Mouse (Mus musculus): Measurements from ENCODE around the gene Ppid. TPM values are rescaled to one million over a fixed set of nuclear protein-coding genes. Genes with fewer than 3 reads are reported as not detected.

Ppid gene
- total and polyA plus RNA-seq, 2 experiments from 2014 or later = 67.6 to 121 TPM

- Histone ChIP-seq H3K36me3 (ENCODE audit: insufficient read depth, low read length) (no peaks in the 10 kb centered on the region), H3K27ac (ENCODE audit: low read depth, low read length) (no peak overlapping the region), H3K9me3 (ENCODE audit: low read length) (no peaks in the 10 kb centered on the region), H3K9ac (replicated peaks; ENCODE audit: low read length, poor library complexity, severe bottlenecking) (no peak overlapping the region), H3K4me2 (ENCODE audit: low read depth, low read length, poor library complexity, severe bottlenecking) (no peak overlapping the region), H3K4me3 (ENCODE audit: low read depth, low read length) (no peak overlapping the region), H3K27me3 (ENCODE audit: insufficient read depth, low read length) (no peaks in the 10 kb centered on the region), H3K4me1 (ENCODE audit: insufficient read depth, low read length) (no peaks in the 10 kb centered on the region)
- WGBS = 97% methylated on average over 3 of the region's 3 CpGs
- TF ChIP-seq CTCF (IDR thresholded peaks at IDR 0.05) = no peak
- DNase-seq (ENCODE audit: low spot score) = no peak
- no peak for ATAC-seq (ENCODE audit: low FRiP score)
Observed at GRCm38 (mm10) chr3:79553779-79554178, 37.4 kb upstream of the Ppid start.

- H3K4me2 ChIP-seq (ENCODE audit: low read depth, low read length, poor library complexity, severe bottlenecking) = no peak overlapping the region
- ATAC-seq (ENCODE audit: low FRiP score) = no peak
- H3K9ac ChIP-seq (replicated peaks; ENCODE audit: low read length, poor library complexity, severe bottlenecking) = no peak overlapping the region
- H3K9me3 ChIP-seq (ENCODE audit: low read length) = no peaks in the 10 kb centered on the region
- no peak for TF ChIP-seq CTCF (IDR thresholded peaks at IDR 0.05)
- H3K36me3 ChIP-seq (ENCODE audit: insufficient read depth, low read length) = no peaks in the 10 kb centered on the region
- no peaks in the 10 kb centered on the region for H3K27me3 ChIP-seq (ENCODE audit: insufficient read depth, low read length)
- H3K4me3 ChIP-seq (ENCODE audit: low read depth, low read length) = no peak overlapping the region
- H3K4me1 ChIP-seq (ENCODE audit: insufficient read depth, low read length) = no peaks in the 10 kb centered on the region
- 89% methylated on average over 6 of the region's 6 CpGs for WGBS
- H3K27ac ChIP-seq (ENCODE audit: low read depth, low read length) = no peak overlapping the region
- DNase-seq (ENCODE audit: low spot score) = no peak
Observed at GRCm38 (mm10) chr3:79555061-79555460, 36.1 kb upstream of the Ppid start.

GRCm38 (mm10) chr3:79559021-79559772 is 31.9 kb upstream of the Ppid start:
- Histone ChIP-seq H3K4me2 (ENCODE audit: low read depth, low read length, poor library complexity, severe bottlenecking) (no peak overlapping the region), H3K9ac (replicated peaks; ENCODE audit: low read length, poor library complexity, severe bottlenecking) (no peak overlapping the region), H3K27ac (ENCODE audit: low read depth, low read length) (peak overlapping the region; percentile 43; the same call in 1 of the 2 replicates), H3K4me3 (ENCODE audit: low read depth, low read length) (no peak overlapping the region), H3K27me3 (ENCODE audit: insufficient read depth, low read length) (no peaks in the 10 kb centered on the region), H3K9me3 (ENCODE audit: low read length) (no peaks in the 10 kb centered on the region), H3K36me3 (ENCODE audit: insufficient read depth, low read length) (no peaks in the 10 kb centered on the region), H3K4me1 (ENCODE audit: insufficient read depth, low read length) (no peaks in the 10 kb centered on the region)
- DNase-seq (ENCODE audit: low spot score) = peak; percentile 44
- 76% methylated on average over 9 of the region's 9 CpGs for WGBS
- peak; percentile 77 for ATAC-seq (ENCODE audit: low FRiP score)
- TF ChIP-seq CTCF (IDR thresholded peaks at IDR 0.05) = no peak

GRCm38 (mm10) chr3:79559773-79560045 is 31.4 kb upstream of the Ppid start:
- Histone ChIP-seq H3K4me1 (ENCODE audit: insufficient read depth, low read length) (no peaks in the 10 kb centered on the region), H3K27ac (ENCODE audit: low read depth, low read length) (no peak overlapping the region; the same call in 1 of the 2 replicates), H3K4me3 (ENCODE audit: low read depth, low read length) (no peak overlapping the region), H3K9ac (replicated peaks; ENCODE audit: low read length, poor library complexity, severe bottlenecking) (no peak overlapping the region), H3K36me3 (ENCODE audit: insufficient read depth, low read length) (no peaks in the 10 kb centered on the region), H3K4me2 (ENCODE audit: low read depth, low read length, poor library complexity, severe bottlenecking) (no peak overlapping the region), H3K9me3 (ENCODE audit: low read length) (no peaks in the 10 kb centered on the region), H3K27me3 (ENCODE audit: insufficient read depth, low read length) (no peaks in the 10 kb centered on the region)
- WGBS = 82% methylated on average over 5 of the region's 5 CpGs
- no peak for DNase-seq (ENCODE audit: low spot score)
- TF ChIP-seq CTCF (IDR thresholded peaks at IDR 0.05) = no peak
- ATAC-seq (ENCODE audit: low FRiP score) = no peak

- no peaks in the 10 kb centered on the region for H3K4me1 ChIP-seq (ENCODE audit: insufficient read depth, low read length)
- ATAC-seq (ENCODE audit: low FRiP score) (no peak), DNase-seq (ENCODE audit: low spot score) (no peak)
- no peak overlapping the region for H3K4me3 ChIP-seq (ENCODE audit: low read depth, low read length)
- H3K27me3 ChIP-seq (ENCODE audit: insufficient read depth, low read length) = no peaks in the 10 kb centered on the region
- no peaks in the 10 kb centered on the region for H3K36me3 ChIP-seq (ENCODE audit: insufficient read depth, low read length)
- 97% methylated on average over 6 of the region's 6 CpGs for WGBS
- no peak overlapping the region for H3K4me2 ChIP-seq (ENCODE audit: low read depth, low read length, poor library complexity, severe bottlenecking)
- H3K9ac ChIP-seq (replicated peaks; ENCODE audit: low read length, poor library complexity, severe bottlenecking) = no peak overlapping the region
- H3K27ac ChIP-seq (ENCODE audit: low read depth, low read length) = no peak overlapping the region
- no peaks in the 10 kb centered on the region for H3K9me3 ChIP-seq (ENCODE audit: low read length)
- TF ChIP-seq CTCF (IDR thresholded peaks at IDR 0.05) = no peak
Observed at GRCm38 (mm10) chr3:79560555-79560954, 30.6 kb upstream of the Ppid start.

- Histone ChIP-seq H3K9me3 (ENCODE audit: low read length) (no peaks in the 10 kb centered on the region), H3K4me1 (ENCODE audit: insufficient read depth, low read length) (no peaks in the 10 kb centered on the region), H3K27ac (ENCODE audit: low read depth, low read length) (no peak overlapping the region), H3K9ac (replicated peaks; ENCODE audit: low read length, poor library complexity, severe bottlenecking) (no peak overlapping the region), H3K36me3 (ENCODE audit: insufficient read depth, low read length) (no peaks in the 10 kb centered on the region), H3K4me3 (ENCODE audit: low read depth, low read length) (no peak overlapping the region), H3K27me3 (ENCODE audit: insufficient read depth, low read length) (no peaks in the 10 kb centered on the region), H3K4me2 (ENCODE audit: low read depth, low read length, poor library complexity, severe bottlenecking) (no peak overlapping the region)
- DNase-seq (ENCODE audit: low spot score) = no peak
- ATAC-seq (ENCODE audit: low FRiP score) = no peak
- 78% methylated on average over 10 of the region's 10 CpGs for WGBS
- no peak for TF ChIP-seq CTCF (IDR thresholded peaks at IDR 0.05)
Observed at GRCm38 (mm10) chr3:79561784-79562715, 29.1 kb upstream of the Ppid start.

Measured in midbrain, postnatal 0 days (tissue).